Mouse (Mus musculus) embryonic fibroblast, embryonic 13.5 days (primary cell): ENCODE data around the gene Zfp180.

Experiments
- CTCF ChIP-seq: IDR thresholded peaks from 2 replicates; pipeline ENCODE4 v1.5.1; 2011; ENCODE audit warnings: mild to moderate bottlenecking, control low read depth, low read length, moderate library complexity, borderline replicate concordance; ENCODE audit not compliant: insufficient read depth
- POLR2A ChIP-seq: IDR thresholded peaks from 2 replicates; pipeline ENCODE4 v1.6.1; 2011; ENCODE audit warnings: low read depth, mild to moderate bottlenecking, control low read depth, low read length, moderate library complexity

- TF ChIP-seq CTCF (no peak), POLR2A (peak; percentile 88)
Measured at GRCm38 (mm10) chr7:24081634-24082431, at the start of gene Zfp180.
